Mouse (Mus musculus) Muller cell, postnatal 12 days (primary cell): ENCODE results near the gene Ankrd13a.
"Not testable (repeated sequence)": the region's sequence is repeated elsewhere in the genome, so short reads cannot be mapped to it uniquely, and the experiment has no call there.

Experiments used
- DNase-seq: peaks from one replicate; pipeline ENCODE4 v3.0.0-alpha.2; 2015; ENCODE audit errors: inconsistent ontology term

Ankrd13a gene

DNA sequence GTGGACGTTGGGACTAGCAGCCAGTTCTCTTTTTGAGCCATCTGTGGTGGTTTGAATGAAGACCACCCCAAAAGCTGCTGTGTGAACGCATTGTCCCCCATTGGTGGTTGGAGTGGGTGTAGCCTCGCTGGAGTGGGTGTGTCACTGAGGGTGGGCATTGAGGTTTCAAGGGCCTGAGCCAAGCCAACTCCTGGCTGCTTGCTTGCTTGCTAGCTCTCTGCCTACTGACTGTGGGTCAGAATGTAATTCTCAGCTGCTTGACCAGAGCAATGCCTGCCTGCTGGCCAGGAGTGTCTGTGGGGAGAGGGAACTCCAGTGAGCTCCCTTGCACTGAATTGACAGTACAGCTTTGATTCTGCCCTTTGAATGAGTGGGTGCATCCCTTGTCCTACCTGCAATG lies 55.3 kb downstream of the Ankrd13a start:
- no peak for DNase-seq

GRCm38 (mm10) chr5:114836886-114837285 lies 62.4 kb downstream of the Ankrd13a start:
- DNase-seq, result no peak

DNA sequence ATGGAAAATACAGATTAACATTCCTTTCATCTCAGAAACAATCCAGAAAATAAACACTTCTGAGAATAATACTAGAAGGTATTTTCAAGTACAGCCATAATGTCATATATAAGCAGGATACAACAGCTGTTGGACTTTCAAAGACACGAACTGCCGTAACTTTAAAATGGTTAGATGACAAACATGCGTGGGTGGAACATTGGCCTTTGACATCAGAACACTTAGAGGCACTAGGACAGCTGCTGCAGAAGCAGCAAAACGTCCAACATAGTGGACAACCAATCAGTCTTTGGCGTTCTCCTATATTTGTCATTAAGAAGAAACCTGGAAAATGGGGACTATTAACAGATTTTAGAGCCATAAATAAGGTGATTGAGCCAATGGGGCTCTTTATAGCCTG lies 66.0 kb downstream of the Ankrd13a start:
- not testable (repeated sequence) for DNase-seq

DNA sequence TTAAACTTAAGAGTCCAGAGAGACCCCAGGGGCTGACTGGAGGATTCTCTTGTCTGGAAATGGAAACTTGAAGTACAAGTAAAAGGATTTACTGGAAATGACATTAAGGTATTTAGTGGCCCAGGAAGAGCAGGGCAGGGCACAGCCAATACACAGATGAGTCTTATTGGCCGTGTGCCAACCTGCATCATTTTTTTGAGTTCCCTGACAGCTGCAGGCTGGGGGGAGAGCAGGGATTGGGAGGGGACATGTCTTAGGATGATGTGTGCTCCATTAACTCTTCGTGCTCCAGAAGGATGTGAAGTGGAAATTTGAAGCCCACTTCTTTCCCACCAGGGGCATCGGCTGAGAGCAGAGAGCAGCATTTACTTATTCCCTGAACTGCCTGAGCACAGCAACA lies 67.7 kb downstream of the Ankrd13a start:
- not testable (repeated sequence) for DNase-seq

- DNase-seq, result no peak
These were observed 68.2 kb downstream of the Ankrd13a start for GRCm38 (mm10) chr5:114842674-114843073.

DNA sequence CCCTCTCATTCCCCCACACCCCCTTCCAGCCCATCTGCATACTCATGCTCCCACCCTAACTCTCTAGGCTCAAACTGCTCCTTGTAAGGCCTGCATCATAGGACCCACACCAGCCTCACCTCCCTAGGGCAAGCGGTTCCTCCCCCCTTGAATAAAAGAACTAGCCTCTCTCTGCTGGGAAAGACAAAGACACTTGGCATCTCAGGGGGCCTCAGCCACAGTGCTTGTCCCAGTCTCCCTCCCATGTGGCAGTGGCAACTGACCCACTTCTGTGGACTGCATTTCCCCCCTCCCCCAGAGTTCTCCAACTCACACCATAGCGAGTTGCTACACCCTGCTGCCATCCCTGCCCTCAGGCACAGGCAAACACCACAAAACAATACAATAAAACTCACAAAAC lies 69.9 kb downstream of the Ankrd13a start:
- DNase-seq, result not testable (repeated sequence)

DNA sequence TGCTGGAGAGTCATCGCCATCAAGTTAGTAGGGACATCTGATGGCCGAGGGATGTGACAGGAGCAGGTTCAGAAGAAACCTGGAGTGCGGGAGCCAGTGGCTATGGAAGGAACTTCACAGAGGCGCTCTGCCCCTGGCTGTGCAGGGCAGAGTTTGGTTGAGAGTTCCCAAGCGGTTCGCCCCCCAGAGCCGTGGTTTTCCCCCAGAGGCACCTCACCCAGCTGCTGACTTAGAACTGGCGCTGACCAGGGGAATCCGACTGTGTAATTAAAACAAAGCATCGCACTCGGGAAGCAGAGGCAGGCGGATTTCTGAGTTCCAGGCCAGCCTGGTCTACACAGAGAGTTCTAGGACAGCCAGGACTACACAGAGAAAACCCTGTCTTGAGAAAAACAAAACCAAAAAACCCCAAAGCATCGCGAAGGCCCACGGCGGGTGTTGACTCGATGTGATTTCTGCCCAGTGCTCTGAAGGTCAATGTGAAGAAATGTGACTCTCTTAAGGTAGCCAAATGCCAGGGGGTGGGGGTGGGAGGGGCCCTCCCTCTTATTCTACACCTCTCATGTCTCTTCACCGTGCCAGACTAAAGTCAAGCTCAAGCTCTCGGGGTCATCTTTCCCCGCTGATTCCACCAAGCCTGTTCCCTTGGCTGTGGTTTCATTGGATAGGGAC lies 77.2 kb downstream of the Ankrd13a start:
- no peak for DNase-seq

- not testable (repeated sequence) for DNase-seq
These were observed 78.9 kb downstream of the Ankrd13a start, which contains the start of gene 4930519G04Rik for GRCm38 (mm10) chr5:114853364-114853763. Gene 4930519G04Rik, plus strand, starts transcription at chr5:114853664.
